Mouse (Mus musculus): ENCODE measurements around the gene Lama2.

Lama2 gene

GRCm38 (mm10) chr10:27384636-27385035, 234.9 kb downstream of the Lama2 start:
- in situ Hi-C loops (cut with MboI, MseI), result no loop called here

GRCm38 (mm10) chr10:27382887-27383609, 236.5 kb downstream of the Lama2 start:
- in situ Hi-C loops (cut with MboI, MseI), result no loop called here

- in situ Hi-C loops (cut with MboI, MseI), result no loop called here
Observed at GRCm38 (mm10) chr10:27378286-27378685, 241.3 kb downstream of the Lama2 start.

- in situ Hi-C loops (cut with MboI, MseI), result no loop called here
Observed at GRCm38 (mm10) chr10:27344278-27344677, 275.3 kb downstream of the Lama2 start.

- in situ Hi-C loops (cut with MboI, MseI), result no loop called here
Observed at GRCm38 (mm10) chr10:27322410-27322990, 297.1 kb downstream of the Lama2 start.

- in situ Hi-C loops (cut with MboI, MseI), result no loop called here
Observed at GRCm38 (mm10) chr10:27307444-27307843, 312.1 kb downstream of the Lama2 start.

- in situ Hi-C loops (cut with MboI, MseI), result no loop called here
Observed at GRCm38 (mm10) chr10:27305301-27305700, 314.3 kb downstream of the Lama2 start.

GRCm38 (mm10) chr10:27285098-27285860, 334.3 kb downstream of the Lama2 start:
- in situ Hi-C loops (cut with MboI, MseI), result loop anchor here (5.0 to 10.0 kb wide), 2 partner anchors 53 to 1720 kb away; no protein-coding TSS in a partner anchor

- in situ Hi-C loops (cut with MboI, MseI), result no loop called here
Observed at GRCm38 (mm10) chr10:27267432-27267831, 352.1 kb downstream of the Lama2 start.

- in situ Hi-C loops (cut with MboI, MseI), result no loop called here
Observed at GRCm38 (mm10) chr10:27265812-27266211, 353.7 kb downstream of the Lama2 start.

GRCm38 (mm10) chr10:27264713-27265112, 354.8 kb downstream of the Lama2 start:
- in situ Hi-C loops (cut with MboI, MseI), result no loop called here

GRCm38 (mm10) chr10:27249741-27250140, 369.8 kb downstream of the Lama2 start:
- in situ Hi-C loops (cut with MboI, MseI), result no loop called here

GRCm38 (mm10) chr10:27234755-27235154, 384.8 kb downstream of the Lama2 start:
- in situ Hi-C loops (cut with MboI, MseI), result loop anchor here (5.0 kb wide), 1 partner anchor 53 kb away; no protein-coding TSS in a partner anchor

- in situ Hi-C loops (cut with MboI, MseI), result loop anchor here (5.0 kb wide), 1 partner anchor 54 kb away; no protein-coding TSS in a partner anchor
Observed at GRCm38 (mm10) chr10:27233577-27233976, 386.0 kb downstream of the Lama2 start.

GRCm38 (mm10) chr10:27223815-27224375, 395.7 kb downstream of the Lama2 start:
- in situ Hi-C loops (cut with MboI, MseI), result no loop called here

GRCm38 (mm10) chr10:27222639-27223315, 396.8 kb downstream of the Lama2 start:
- in situ Hi-C loops (cut with MboI, MseI), result no loop called here

- in situ Hi-C loops (cut with MboI, MseI), result no loop called here
Observed at GRCm38 (mm10) chr10:27219698-27220097, 399.9 kb downstream of the Lama2 start.

- in situ Hi-C loops (cut with MboI, MseI), result no loop called here
Observed at GRCm38 (mm10) chr10:27207320-27207719, 412.2 kb downstream of the Lama2 start.

- in situ Hi-C loops (cut with MboI, MseI), result no loop called here
Observed at GRCm38 (mm10) chr10:27198443-27198842, 421.1 kb downstream of the Lama2 start.

- in situ Hi-C loops (cut with MboI, MseI), result no loop called here
Observed at GRCm38 (mm10) chr10:27193986-27194908, 425.3 kb downstream of the Lama2 start.
